19 mouse cellular contexts compared by ENCODE assay signal in the genomic region with DNA sequence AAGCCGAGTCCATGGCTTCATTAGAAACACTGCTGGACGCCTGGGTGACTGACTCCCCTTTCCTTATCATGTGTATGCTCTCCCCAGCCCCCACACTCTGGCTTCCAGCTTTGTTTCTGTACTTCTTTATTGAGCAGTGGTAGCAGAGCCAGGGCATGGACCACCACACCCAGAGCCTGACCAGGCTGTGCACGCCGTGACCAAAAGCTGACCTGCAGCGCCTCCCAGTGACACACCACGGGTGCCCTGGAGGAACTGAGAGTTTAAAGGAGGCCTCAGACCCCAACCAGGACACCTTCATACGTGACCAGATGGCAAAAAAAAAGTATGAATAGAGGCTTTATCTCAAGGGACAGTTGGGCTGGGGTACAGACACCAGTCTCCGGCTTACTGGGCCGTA. TPM values are rescaled to one million over a fixed set of nuclear protein-coding genes. Genes with fewer than 3 reads are reported as not detected.
DNase-seq lines count a peak whose midpoint lies in the region; ATAC-seq and TF ChIP-seq lines count a peak whose summit lies in the region.
"Had no signal": no experiment of that assay in that cellular context is flagged by ENCODE, and none has a peak within 500 bp of the region (broad histone marks: within the 10 kb centered on the region; RNA-seq: fewer than 3 reads in every experiment).

No protein-coding gene starts in this region.

- no peak for TF ChIP-seq EP300 in stomach, postnatal 0 days (optimal IDR thresholded peaks at IDR 0.05)

- ATAC-seq in kidney, embryonic 15.5 days (replicated peaks; ENCODE audit: low FRiP score), result no peak
- no peak for ATAC-seq in lung, embryonic 14.5 days (ENCODE audit: insufficient read depth)
- no peak for ATAC-seq in stomach, postnatal 0 days (ENCODE audit: low FRiP score, low TSS enrichment)
- ATAC-seq: forebrain, embryonic 13.5 days; inflammation-experienced regulatory T-cells, adult 6 months had no signal

- no peak overlapping the region for H3K4me2 ChIP-seq in kidney, embryonic 15.5 days
- no peak overlapping the region for H3K4me2 ChIP-seq in lung, embryonic 14.5 days
- H3K4me2 ChIP-seq in stomach, postnatal 0 days (replicated peaks; ENCODE audit: low read depth), result no peak overlapping the region
- H3K4me2 ChIP-seq: forebrain, embryonic 13.5 days; liver, embryonic 15.5 days; midbrain, embryonic 12.5 days; neural tube, embryonic 13.5 days had no signal

- 77% methylated on average over 9 of the region's 9 CpGs for WGBS in cerebellum, adult 2 months
- 79% methylated on average over 9 of the region's 9 CpGs for WGBS in kidney, adult 2 months
- WGBS in kidney, embryonic 15.5 days, result 87% methylated on average over 9 of the region's 9 CpGs
- 81% methylated on average over 9 of the region's 9 CpGs for WGBS in lung, embryonic 14.5 days
- 67% methylated on average over 9 of the region's 9 CpGs for WGBS in stomach, postnatal 0 days

- peak; percentile 43; the same call in 1 of the 2 replicates for TF ChIP-seq CTCF in cerebellum, adult 2 months (IDR thresholded peaks at IDR 0.05; ENCODE audit: borderline replicate concordance, insufficient read depth, low read depth, low read length)
- TF ChIP-seq CTCF in kidney, adult 2 months (conservative IDR thresholded peaks at IDR 0.05; ENCODE audit: insufficient read depth, insufficient read length, low read depth, low read length), result peak; percentile 34; the same call in 1 of the 2 replicates
- peak; percentile 26 for TF ChIP-seq CTCF in lung, embryonic 14.5 days (IDR thresholded peaks at IDR 0.05; ENCODE audit: low read depth)
- peak; percentile 57 for TF ChIP-seq CTCF in stomach, postnatal 0 days (IDR thresholded peaks at IDR 0.05; ENCODE audit: low read depth)

- no peaks in the 10 kb centered on the region for H3K27me3 ChIP-seq in cerebellum, adult 2 months (ENCODE audit: control insufficient read depth, insufficient read depth, low read length)
- no peaks in the 10 kb centered on the region for H3K27me3 ChIP-seq in kidney, adult 2 months (replicated peaks; ENCODE audit: control insufficient read depth, insufficient read depth, low read length)
- no peaks in the 10 kb centered on the region for H3K27me3 ChIP-seq in kidney, embryonic 15.5 days
- no peaks in the 10 kb centered on the region for H3K27me3 ChIP-seq in lung, embryonic 14.5 days (ENCODE audit: insufficient read depth, low read length)
- no peaks in the 10 kb centered on the region for H3K27me3 ChIP-seq in stomach, postnatal 0 days (ENCODE audit: control insufficient read depth, insufficient read depth, low read length)
- H3K27me3 ChIP-seq: forebrain, embryonic 13.5 days; liver, embryonic 15.5 days; midbrain, embryonic 12.5 days; neural tube, embryonic 13.5 days had no signal

- no peak overlapping the region for H3K27ac ChIP-seq in cerebellum, adult 2 months (ENCODE audit: insufficient read depth, low read length)
- H3K27ac ChIP-seq in kidney, adult 2 months (ENCODE audit: insufficient read depth, low read depth, low read length), result no peak overlapping the region
- H3K27ac ChIP-seq in kidney, embryonic 15.5 days, result no peak overlapping the region
- H3K27ac ChIP-seq in lung, embryonic 14.5 days (ENCODE audit: low read depth), result no peak overlapping the region
- H3K27ac ChIP-seq in stomach, postnatal 0 days (replicated peaks), result no peak overlapping the region
- H3K27ac ChIP-seq: forebrain, embryonic 13.5 days; limb, embryonic 10.5 days; liver, embryonic 15.5 days; macrophage; midbrain, embryonic 12.5 days; neural tube, embryonic 13.5 days had no signal

- no peaks in the 10 kb centered on the region for H3K9me3 ChIP-seq in kidney, embryonic 15.5 days (replicated peaks)
- H3K9me3 ChIP-seq in lung, embryonic 14.5 days (ENCODE audit: low read depth, low read length), result no peaks in the 10 kb centered on the region
- H3K9me3 ChIP-seq in stomach, postnatal 0 days (ENCODE audit: control insufficient read depth, low read length), result no peaks in the 10 kb centered on the region
- H3K9me3 ChIP-seq: forebrain, embryonic 13.5 days; limb, embryonic 10.5 days; liver, embryonic 15.5 days; midbrain, embryonic 12.5 days; neural tube, embryonic 13.5 days had no signal

- no peaks in the 10 kb centered on the region for H3K4me1 ChIP-seq in cerebellum, adult 2 months (ENCODE audit: control insufficient read depth, insufficient read depth, low read length)
- peaks cover 10% of the 10 kb centered on the region for H3K4me1 ChIP-seq in kidney, adult 2 months (ENCODE audit: control insufficient read depth, insufficient read depth, low read length)
- peaks cover 4% of the 10 kb centered on the region for H3K4me1 ChIP-seq in kidney, embryonic 15.5 days
- no peaks in the 10 kb centered on the region for H3K4me1 ChIP-seq in lung, embryonic 14.5 days (ENCODE audit: insufficient read depth)
- H3K4me1 ChIP-seq in stomach, postnatal 0 days (replicated peaks; ENCODE audit: control insufficient read depth, insufficient read depth), result no peaks in the 10 kb centered on the region
- H3K4me1 ChIP-seq: limb, embryonic 10.5 days; midbrain, embryonic 12.5 days had no signal

- no peaks in the 10 kb centered on the region; the same call in 1 of the 2 replicates for H3K36me3 ChIP-seq in kidney, adult 2 months (ENCODE audit: control insufficient read depth, insufficient read depth, low read length)
- peaks cover 85% of the 10 kb centered on the region for H3K36me3 ChIP-seq in kidney, embryonic 15.5 days
- peaks cover 73% of the 10 kb centered on the region for H3K36me3 ChIP-seq in lung, embryonic 14.5 days (ENCODE audit: insufficient read depth)
- H3K36me3 ChIP-seq in stomach, postnatal 0 days (ENCODE audit: control insufficient read depth, insufficient read depth, low read length), result peaks cover 45% of the 10 kb centered on the region

- no peak overlapping the region for H3K4me3 ChIP-seq in cerebellum, adult 2 months (replicated peaks; ENCODE audit: insufficient read depth, low read depth, low read length)
- H3K4me3 ChIP-seq in kidney, adult 2 months (ENCODE audit: insufficient read depth, low read depth, low read length), result no peak overlapping the region
- H3K4me3 ChIP-seq in kidney, embryonic 15.5 days (replicated peaks), result no peak overlapping the region
- no peak overlapping the region for H3K4me3 ChIP-seq in lung, embryonic 14.5 days (ENCODE audit: low read depth, low read length)
- no peak overlapping the region for H3K4me3 ChIP-seq in stomach, postnatal 0 days (ENCODE audit: low read depth, low read length)
- H3K4me3 ChIP-seq: erythroblast, embryonic 14.5 days; forebrain, embryonic 13.5 days; limb, embryonic 10.5 days; liver, embryonic 15.5 days; midbrain, embryonic 12.5 days; neural tube, embryonic 13.5 days had no signal

- no peak for TF ChIP-seq POLR2A in cerebellum, adult 2 months (IDR thresholded peaks at IDR 0.05; ENCODE audit: borderline replicate concordance, insufficient read depth, low read length)
- TF ChIP-seq POLR2A in kidney, adult 2 months (IDR thresholded peaks at IDR 0.05; ENCODE audit: low read depth, low read length), result no peak

- no peak for DNase-seq in cerebellum, adult 2 months
- DNase-seq in cerebellum, adult 8-10 months, result no peak
- DNase-seq in kidney, adult 2 months, result no peak
- DNase-seq in lung, embryonic 14.5 days, result peak; percentile 30
- no peak for DNase-seq in lung, postnatal 10 days
- no peak for DNase-seq in stomach, postnatal 0 days (ENCODE audit: low spot score)
- DNase-seq: cerebellum, adult 9-10 months; gastrocnemius, postnatal 10 days; kidney, postnatal 14 days; right cerebral cortex, adult 18-20 months had no signal

- H3K9ac ChIP-seq in kidney, embryonic 15.5 days, result no peak overlapping the region
- no peak overlapping the region for H3K9ac ChIP-seq in lung, embryonic 14.5 days
- H3K9ac ChIP-seq in stomach, postnatal 0 days (ENCODE audit: low read length), result no peak overlapping the region
- H3K9ac ChIP-seq: forebrain, embryonic 13.5 days; liver, embryonic 15.5 days; midbrain, embryonic 12.5 days; neural tube, embryonic 13.5 days had no signal

RNA-seq across cellular contexts. Expression of a gene that starts 11.3 kb away (rescaled TPM):
- polyA plus RNA-seq in cerebellum, adult 2 months (2012; rRNA removed), result 30.7 and 32.0 TPM in 2 replicates
- polyA plus RNA-seq in kidney, adult 2 months (2012; rRNA removed), result 22.9 and 23.7 TPM in 2 replicates
- 32.2 and 37.0 TPM in 2 replicates for polyA plus RNA-seq in kidney, embryonic 15.5 days (2015; fragmentation: Nextera tagmentation; extraction: Ambion mirVana)
- polyA plus RNA-seq in lung, embryonic 14.5 days (2014; fragmentation: Nextera tagmentation; extraction: Ambion mirVana), result 22.1 and 26.8 TPM in 2 replicates
- polyA plus RNA-seq in stomach, postnatal 0 days (2015; fragmentation: Nextera tagmentation; extraction: Ambion mirVana), result 11.0 and 11.1 TPM in 2 replicates

RNA-seq across cellular contexts. Expression of a gene that starts 14.1 kb away (rescaled TPM):
- polyA plus RNA-seq in cerebellum, adult 2 months (2012; rRNA removed), result 50.5 and 57.3 TPM in 2 replicates
- polyA plus RNA-seq in kidney, adult 2 months (2012; rRNA removed), result 148 and 152 TPM in 2 replicates
- polyA plus RNA-seq in kidney, embryonic 15.5 days (2015; fragmentation: Nextera tagmentation; extraction: Ambion mirVana), result 272 and 294 TPM in 2 replicates
- polyA plus RNA-seq in lung, embryonic 14.5 days (2014; fragmentation: Nextera tagmentation; extraction: Ambion mirVana), result 289 and 308 TPM in 2 replicates
- polyA plus RNA-seq in stomach, postnatal 0 days (2015; fragmentation: Nextera tagmentation; extraction: Ambion mirVana), result 219 and 242 TPM in 2 replicates

RNA-seq across cellular contexts. Expression of a gene that starts 53.6 kb away (rescaled TPM):
- 0.19 and 0.25 TPM in 2 replicates for polyA plus RNA-seq in cerebellum, adult 2 months (2012; rRNA removed)
- polyA plus RNA-seq in kidney, adult 2 months (2012; rRNA removed), result 0.09 and 0.23 TPM in 2 replicates
- 0.26 and 0.46 TPM in 2 replicates for polyA plus RNA-seq in kidney, embryonic 15.5 days (2015; fragmentation: Nextera tagmentation; extraction: Ambion mirVana)
- 0.13 TPM in 1 of 2 replicates, not detected in the other for polyA plus RNA-seq in lung, embryonic 14.5 days (2014; fragmentation: Nextera tagmentation; extraction: Ambion mirVana)
- 0.24 and 0.45 TPM in 2 replicates for polyA plus RNA-seq in stomach, postnatal 0 days (2015; fragmentation: Nextera tagmentation; extraction: Ambion mirVana)
- polyA plus RNA-seq: erythroblast, embryonic 14.5 days; inflammation-experienced regulatory T-cells, adult 6 months; macrophage had no signal

RNA-seq across cellular contexts. Expression of a gene that starts 54.4 kb away (rescaled TPM):
- polyA plus RNA-seq in cerebellum, adult 2 months (2012; rRNA removed), result 0.11 and 0.13 TPM in 2 replicates
- polyA plus RNA-seq in kidney, adult 2 months (2012; rRNA removed), result 7.9 and 9.7 TPM in 2 replicates
- polyA plus RNA-seq in kidney, embryonic 15.5 days (2015; fragmentation: Nextera tagmentation; extraction: Ambion mirVana), result 1.7 and 2.1 TPM in 2 replicates
- polyA plus RNA-seq in lung, embryonic 14.5 days (2014; fragmentation: Nextera tagmentation; extraction: Ambion mirVana), result 2.4 TPM in 2 replicates
- polyA plus RNA-seq in stomach, postnatal 0 days (2015; fragmentation: Nextera tagmentation; extraction: Ambion mirVana), result 8.9 and 10.9 TPM in 2 replicates
- polyA plus RNA-seq: erythroblast, embryonic 14.5 days; inflammation-experienced regulatory T-cells, adult 6 months had no signal
